In genomic region chr5:120386361-120386760, GRCm38 (mm10) we compare ENCODE assay signal across 18 mouse cellular contexts. TPM values are rescaled to one million over a fixed set of nuclear protein-coding genes. Genes with fewer than 3 reads are reported as not detected.
"Had no signal": no experiment of that assay in that cellular context is flagged by ENCODE, and none has a peak within 500 bp of the region (broad histone marks: within the 10 kb centered on the region; RNA-seq: fewer than 3 reads in every experiment).

No protein-coding gene starts in this region.

- H3K4me1 ChIP-seq: intestine, embryonic 15.5 days; limb, embryonic 15.5 days; liver, embryonic 12.5 days; midbrain, embryonic 15.5 days had no signal

- H3K9ac ChIP-seq: intestine, embryonic 15.5 days; limb, embryonic 15.5 days; liver, embryonic 12.5 days; lung, embryonic 14.5 days; midbrain, embryonic 15.5 days; neural tube, embryonic 13.5 days had no signal

- DNase-seq: kidney, adult 18-20 months; kidney, postnatal 10 days; kidney, postnatal 4 days; lung, embryonic 14.5 days; lung, postnatal 10 days; lung, postnatal 4 days; retina, postnatal 1 day; thymus, postnatal 4 days had no signal

- H3K4me3 ChIP-seq: intestine, embryonic 15.5 days; limb, embryonic 15.5 days; liver, embryonic 12.5 days; midbrain, embryonic 10.5 days; midbrain, embryonic 15.5 days; neural tube, embryonic 13.5 days had no signal

- H3K36me3 ChIP-seq: intestine, embryonic 15.5 days; limb, embryonic 15.5 days; liver, embryonic 12.5 days; midbrain, embryonic 10.5 days; midbrain, embryonic 15.5 days; neural tube, embryonic 13.5 days had no signal

- H3K27me3 ChIP-seq: midbrain, embryonic 15.5 days had no signal

- H3K27ac ChIP-seq: intestine, embryonic 15.5 days; limb, embryonic 15.5 days; liver, embryonic 12.5 days; midbrain, embryonic 10.5 days; midbrain, embryonic 15.5 days; neural tube, embryonic 13.5 days had no signal

- ATAC-seq: intestine, embryonic 15.5 days; liver, embryonic 12.5 days; midbrain, embryonic 15.5 days had no signal

- H3K4me2 ChIP-seq: intestine, embryonic 15.5 days; limb, embryonic 15.5 days; liver, embryonic 12.5 days; lung, embryonic 14.5 days; midbrain, embryonic 15.5 days; neural tube, embryonic 13.5 days had no signal

- H3K9me3 ChIP-seq: intestine, embryonic 15.5 days; limb, embryonic 15.5 days; liver, embryonic 12.5 days; midbrain, embryonic 10.5 days; midbrain, embryonic 15.5 days; neural tube, embryonic 13.5 days had no signal

RNA-seq across cellular contexts. Expression of gene Lhx5, which starts 45.1 kb away (rescaled TPM):
- total RNA-seq: megakaryocyte, adult 5-6 weeks had no signal
- polyA plus RNA-seq: intestine, embryonic 15.5 days; kidney, embryonic 14.5 days; limb, embryonic 11.5 days; limb, embryonic 15.5 days; liver, embryonic 12.5 days; liver, embryonic 16.5 days; lung, embryonic 14.5 days had no signal
